Mouse (Mus musculus): ENCODE measurements around the gene Fam71a.
"Not testable (repeated sequence)": the region's sequence is repeated elsewhere in the genome, so short reads cannot be mapped to it uniquely, and the experiment has no call there.

Fam71a gene

DNA sequence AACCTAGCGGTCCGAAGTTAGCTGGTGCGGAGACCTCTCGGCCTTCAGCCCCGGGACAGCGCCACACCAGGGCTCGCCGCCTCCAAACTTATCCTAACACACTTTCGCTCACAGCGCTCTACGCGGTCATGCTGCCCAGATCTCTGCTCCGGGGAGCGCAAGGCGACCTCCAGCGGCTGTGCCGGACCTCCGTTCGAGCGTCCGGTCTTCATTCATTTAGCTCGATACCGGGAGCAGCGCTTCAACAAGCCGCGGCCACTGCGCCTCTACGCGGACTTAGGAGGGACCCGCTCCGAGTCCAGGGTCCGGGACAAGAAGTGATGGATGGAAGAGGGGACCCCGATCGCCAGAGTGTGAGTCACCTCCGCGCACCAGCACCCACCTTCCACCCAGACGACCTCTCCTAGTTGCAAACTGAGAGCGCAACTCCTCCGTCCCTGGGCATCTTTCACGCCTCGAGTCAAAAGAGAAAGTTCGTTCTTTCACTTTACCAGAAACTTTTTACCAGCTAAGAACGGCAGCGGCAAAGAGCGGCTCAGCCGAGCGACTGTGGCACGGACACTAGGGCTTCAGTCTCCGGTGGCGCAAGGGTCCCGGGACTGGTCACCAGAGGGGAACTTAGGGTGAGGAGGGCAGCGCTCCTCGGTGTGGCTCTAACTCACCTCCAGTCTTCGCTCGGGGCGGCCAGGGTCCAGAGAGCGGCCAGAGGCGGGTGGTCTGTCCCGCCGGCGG, 18.0 kb upstream of the Fam71a start:
- in situ Hi-C loops (cut with MboI, MseI): loop anchor here in 1 of 2 experiments (5.0 kb wide), 1 partner anchor 100 kb away; no protein-coding TSS in a partner anchor

DNA sequence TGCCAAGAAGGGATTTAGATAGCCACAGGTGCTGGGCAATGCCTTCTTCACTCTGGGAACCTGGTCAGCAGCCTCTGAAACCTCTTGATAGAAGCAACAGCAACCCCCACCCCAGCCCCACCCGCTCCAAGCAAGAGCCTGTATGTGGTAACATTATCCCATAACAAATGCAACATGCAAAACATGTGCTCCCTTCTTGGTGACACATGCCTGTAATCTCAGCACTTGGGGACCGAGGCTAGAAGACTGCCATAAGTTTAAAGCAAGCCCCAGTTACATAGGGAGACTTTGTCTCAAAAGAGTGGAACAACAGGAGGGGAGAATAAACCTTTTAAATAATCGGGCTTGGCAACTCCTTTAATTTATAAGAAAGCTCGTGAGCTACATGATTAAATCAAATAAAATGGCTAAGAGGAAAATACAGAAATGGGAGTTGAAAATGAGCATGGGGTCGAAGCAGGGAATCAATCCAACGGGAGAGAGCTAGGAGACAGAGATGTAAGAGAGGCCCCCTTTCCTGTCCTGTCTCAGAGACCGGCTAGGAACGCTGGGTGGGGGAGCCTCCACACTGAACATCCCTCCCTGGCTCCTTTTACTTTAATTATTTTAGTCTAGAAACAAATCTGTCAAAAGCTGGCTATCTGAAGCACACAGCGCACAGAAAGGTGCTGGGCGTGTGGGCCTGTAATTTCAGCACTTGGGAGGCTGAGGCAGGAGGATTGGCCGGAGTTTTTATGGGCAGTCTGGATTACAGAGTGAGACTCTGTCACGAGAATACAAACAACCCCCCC, 17.0 kb upstream of the Fam71a start:
- in situ Hi-C loops (cut with MboI, MseI): loop anchor here in 1 of 2 experiments (5.0 kb wide), 1 partner anchor 101 kb away; no protein-coding TSS in a partner anchor

DNA sequence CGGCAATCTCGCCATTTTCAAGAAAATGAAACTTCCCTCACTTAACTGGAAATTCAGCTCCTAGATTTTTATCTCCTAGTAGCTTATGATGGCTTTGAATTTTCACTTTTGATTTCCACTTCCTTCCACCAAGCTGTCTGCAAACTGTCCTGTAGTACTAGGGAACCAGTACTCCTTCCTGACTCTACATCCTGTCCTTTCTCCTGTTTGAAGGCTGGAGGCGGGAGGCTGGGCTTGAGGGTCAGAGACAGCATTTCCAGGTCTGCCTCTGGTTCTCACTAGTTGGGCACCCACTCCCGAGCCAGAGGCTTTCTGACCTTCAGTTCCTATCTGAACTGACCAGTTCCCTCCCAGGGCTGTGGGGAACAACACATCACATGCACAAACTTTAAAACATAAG, 15.8 kb upstream of the Fam71a start:
- in situ Hi-C loops (cut with MboI, MseI): loop anchor here in 1 of 2 experiments (5.0 kb wide), 1 partner anchor 102 kb away; no protein-coding TSS in a partner anchor

DNA sequence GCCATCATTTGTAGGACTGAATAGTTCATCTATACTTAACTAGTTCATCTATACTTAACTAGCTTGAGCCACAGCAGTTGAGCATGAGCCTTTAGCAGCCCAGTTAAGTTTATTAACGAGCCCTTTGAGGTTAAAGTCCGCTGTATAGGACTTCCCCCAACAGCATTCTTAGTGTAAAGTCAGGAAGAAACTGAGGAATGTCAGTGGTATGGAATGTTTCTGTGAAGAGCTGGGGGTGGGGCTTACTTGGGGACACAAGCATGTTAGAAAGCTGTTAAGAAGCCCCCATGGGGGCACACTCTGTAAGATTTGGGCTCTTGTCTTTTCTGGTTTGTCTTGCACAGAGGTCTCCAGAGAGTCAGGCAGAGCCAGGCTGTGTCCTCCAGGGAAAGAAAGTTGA, 15.2 kb upstream of the Fam71a start:
- in situ Hi-C loops (cut with MboI, MseI): loop anchor here in 1 of 2 experiments (5.0 kb wide), 1 partner anchor 102 kb away; no protein-coding TSS in a partner anchor

DNA sequence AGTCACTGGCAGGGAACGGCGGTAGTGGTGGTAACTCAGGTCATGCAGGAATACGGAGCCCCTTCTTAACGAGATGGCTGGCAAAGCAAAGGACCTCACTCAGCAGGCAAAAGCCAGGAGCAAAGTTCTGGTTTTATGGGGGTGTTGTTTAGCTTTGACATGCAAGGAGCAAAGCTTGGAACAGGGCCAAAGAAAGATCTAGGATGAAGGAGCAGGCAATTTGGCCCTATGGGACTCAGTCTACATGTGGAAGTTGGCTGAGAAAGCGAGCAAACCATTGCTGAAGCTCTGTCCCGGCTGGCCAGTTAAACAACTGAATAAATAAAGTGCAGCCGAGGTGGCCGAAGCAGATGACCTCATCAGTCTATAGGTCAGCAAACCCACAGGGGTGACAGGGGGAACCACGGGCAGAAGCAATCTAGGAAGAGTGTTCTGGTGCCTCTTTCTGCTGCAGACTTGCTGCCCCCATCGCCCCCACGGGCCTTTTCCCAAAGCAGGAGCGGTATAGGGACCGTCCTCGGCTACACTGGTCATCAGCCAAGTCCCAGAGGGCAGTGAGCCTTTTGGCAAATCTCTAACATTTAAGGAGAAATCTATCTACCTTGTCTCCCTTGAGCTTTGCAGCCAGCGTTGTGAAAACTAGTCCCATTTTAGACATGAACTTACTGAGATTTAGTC, 14.0 kb upstream of the Fam71a start:
- in situ Hi-C loops (cut with MboI, MseI): no loop called here

DNA sequence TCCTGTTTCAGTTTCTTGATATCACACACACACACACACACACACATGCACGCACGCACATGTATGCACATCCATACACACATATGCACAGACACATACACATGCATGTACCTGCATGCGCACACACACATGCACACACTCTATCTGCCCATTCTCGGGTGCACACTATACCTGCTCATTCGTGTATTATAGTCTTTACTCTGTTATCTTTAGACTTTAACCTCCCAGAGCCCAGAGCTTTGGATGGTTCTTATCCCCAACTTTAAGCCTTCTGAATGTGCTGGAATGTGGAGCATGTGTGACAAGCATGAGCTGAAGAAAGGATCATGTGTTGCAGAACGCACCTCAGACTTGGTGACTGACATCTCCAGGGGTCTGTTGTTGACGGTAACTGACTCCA, 12.3 kb upstream of the Fam71a start:
- in situ Hi-C loops (cut with MboI, MseI): no loop called here

DNA sequence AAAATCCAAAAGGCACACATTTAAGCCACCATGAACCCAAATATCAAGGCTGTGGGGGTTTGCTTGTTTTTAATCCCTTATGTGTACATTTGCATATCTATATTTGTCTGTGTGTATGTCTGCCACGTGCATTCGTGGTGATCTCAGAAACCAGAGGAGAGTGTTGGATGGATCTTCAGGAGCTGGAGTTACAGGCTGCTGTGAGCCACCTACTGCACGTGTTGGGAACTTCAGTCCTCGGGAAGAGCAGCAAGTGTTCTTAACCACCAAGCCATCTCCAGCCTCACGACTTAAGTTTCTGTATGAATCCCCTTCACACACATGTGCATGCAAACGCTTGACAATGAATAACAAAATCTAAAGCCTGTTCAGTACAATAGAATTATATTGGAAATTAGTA, 7.9 kb upstream of the Fam71a start:
- in situ Hi-C loops (cut with MboI, MseI): no loop called here

DNA sequence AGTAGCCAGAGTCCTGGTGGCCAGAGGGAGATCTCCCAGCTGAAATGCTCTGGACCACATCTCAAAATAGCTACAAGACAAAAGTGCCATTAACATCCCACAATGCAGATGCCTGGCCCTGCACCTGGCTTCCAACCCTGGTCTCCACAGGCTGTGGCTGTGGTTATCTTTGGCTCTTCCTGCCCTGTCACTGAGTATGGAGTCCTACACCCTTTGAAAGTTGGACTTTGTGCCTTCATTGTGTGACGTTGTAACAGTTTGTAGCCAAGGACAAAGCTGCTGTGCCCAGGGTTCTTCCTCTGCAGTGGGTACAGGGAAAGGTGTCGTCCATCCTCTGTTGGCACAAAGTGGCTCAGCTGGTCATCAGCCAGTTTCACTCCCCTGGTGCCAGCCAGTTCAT, 5.8 kb upstream of the Fam71a start:
- in situ Hi-C loops (cut with MboI, MseI): no loop called here

DNA sequence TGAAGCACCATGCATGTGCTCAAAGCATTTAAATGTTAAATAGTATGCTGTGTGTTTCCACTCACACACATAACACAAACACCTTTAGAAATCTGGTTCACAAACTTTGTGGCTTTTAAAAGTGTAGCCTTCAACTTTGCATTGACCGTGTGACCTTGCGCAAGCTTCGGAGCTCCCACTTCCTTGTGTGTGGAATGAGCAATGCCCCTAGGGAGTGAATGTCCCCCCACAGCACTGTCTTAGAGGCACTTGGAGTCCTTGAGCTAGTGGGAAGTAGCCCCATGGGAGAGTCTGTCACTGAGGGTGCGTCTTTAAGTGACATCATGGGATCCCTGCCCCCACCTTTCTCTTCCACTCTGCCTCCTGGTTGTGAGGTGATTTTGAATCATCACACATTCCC, 1.6 kb upstream of the Fam71a start:
- in situ Hi-C loops (cut with MboI, MseI): no loop called here

DNA sequence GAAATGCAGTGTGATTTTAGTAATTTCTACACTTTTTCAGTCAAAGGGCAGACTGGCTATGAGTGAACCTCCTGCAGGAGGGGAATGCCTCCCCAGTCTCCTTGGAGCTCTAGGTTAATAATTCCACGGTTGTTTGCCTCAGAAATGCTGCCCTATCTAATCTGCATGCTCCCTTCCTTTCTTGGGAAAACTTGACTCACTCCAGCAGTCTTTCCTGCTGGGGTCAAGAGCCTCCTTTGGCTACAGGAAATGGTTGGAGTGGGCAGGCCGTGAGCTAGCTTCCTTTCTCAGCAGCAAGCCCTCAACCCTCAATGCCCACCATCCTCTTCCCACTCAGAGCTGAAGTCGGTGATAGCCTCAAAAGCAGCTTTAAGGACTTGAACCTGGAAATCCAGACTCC, 10.3 kb downstream of the Fam71a start:
- in situ Hi-C loops (cut with MboI, MseI): no loop called here

DNA sequence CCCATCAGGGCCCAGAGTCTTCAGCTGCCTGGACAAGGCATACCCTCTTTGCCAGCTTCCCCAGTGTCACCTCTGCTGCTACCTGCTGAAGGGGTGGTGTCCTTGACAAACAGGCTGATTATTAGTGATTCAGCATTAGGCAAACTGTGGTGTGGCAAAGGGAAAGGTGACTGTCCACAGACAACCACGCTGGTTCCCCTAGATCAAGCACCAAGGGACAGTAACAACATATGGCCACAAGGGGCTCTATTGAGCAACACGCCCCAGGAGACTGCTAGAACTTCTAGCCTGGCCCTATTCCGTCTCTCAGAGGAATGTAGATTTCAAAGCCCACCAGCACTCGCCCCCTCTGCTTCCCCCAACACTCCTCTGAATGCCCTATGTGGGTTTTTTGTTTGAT, 11.6 kb downstream of the Fam71a start:
- in situ Hi-C loops (cut with MboI, MseI): no loop called here

DNA sequence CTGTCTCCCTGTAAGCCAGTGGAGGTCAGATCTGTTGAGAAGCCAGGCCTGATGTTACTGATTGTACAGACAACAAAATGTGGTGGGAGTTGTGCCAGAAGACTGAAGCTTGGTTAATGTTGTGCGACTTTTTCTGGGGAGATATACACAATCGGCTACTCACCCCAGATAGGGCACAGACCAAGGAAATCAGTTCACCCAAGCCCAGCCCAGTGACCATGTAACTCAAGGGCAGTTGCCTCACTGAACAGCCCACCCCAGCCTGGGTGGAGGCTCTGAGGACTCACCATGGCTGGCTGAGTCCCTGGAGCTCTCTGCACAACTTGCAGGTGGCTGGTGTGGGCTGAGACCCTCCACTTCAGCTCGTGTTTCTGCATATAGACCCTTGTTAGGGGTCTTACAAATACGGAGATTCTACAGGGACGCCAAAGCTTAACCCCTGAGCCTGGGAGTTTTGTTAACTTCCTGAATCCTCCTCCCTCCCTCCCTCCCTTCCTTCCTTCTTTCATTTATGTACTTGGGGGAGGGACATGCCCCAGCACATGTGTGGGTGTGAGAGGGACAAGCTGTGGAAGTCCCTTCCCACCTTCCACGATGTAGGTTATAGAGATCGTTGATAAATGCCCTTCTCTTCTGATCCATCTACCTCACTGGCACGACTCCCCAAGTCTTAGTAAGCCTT, 13.6 kb downstream of the Fam71a start:
- in situ Hi-C loops (cut with MboI, MseI): no loop called here

DNA sequence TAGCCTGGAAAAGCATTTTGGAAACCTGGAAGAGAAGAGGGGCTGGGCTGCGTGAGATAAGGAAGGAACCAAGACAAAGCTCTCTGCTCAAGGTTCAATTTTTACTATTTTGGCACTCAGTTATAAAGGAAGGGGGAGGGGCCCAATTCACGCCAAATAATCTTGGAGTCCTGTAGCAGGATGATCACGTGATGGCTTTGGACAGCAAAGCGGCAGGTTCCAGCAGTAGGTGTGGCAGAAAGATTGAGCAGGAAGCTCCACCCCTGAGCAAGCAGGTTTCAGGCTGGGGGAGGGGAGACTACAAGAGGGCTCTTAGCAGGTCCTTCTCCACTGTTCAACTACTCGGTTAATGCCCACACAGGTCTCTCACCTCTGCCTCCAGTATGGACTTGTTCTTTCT, 15.1 kb downstream of the Fam71a start:
- in situ Hi-C loops (cut with MboI, MseI): not testable (repeated sequence)

DNA sequence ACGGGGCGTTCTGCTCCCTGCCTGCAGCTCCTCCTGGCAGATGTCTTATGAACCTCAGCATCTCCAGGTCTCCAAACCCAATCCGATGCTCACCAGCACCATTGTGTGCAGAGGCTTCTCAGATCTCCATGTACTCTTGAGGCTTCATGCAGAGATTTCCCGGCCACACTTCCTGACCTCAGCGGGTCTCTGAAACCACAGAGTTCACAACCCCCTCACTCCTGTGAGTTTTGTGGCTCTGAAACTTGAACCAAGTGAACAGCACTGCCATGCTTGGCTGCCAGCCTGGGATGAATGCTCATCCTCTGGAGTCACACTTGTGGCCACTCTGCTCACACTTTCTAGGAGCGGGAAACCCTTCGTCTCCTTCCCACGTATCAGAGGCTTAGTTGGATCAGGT, 23.6 kb downstream of the Fam71a start:
- in situ Hi-C loops (cut with MboI, MseI): no loop called here

DNA sequence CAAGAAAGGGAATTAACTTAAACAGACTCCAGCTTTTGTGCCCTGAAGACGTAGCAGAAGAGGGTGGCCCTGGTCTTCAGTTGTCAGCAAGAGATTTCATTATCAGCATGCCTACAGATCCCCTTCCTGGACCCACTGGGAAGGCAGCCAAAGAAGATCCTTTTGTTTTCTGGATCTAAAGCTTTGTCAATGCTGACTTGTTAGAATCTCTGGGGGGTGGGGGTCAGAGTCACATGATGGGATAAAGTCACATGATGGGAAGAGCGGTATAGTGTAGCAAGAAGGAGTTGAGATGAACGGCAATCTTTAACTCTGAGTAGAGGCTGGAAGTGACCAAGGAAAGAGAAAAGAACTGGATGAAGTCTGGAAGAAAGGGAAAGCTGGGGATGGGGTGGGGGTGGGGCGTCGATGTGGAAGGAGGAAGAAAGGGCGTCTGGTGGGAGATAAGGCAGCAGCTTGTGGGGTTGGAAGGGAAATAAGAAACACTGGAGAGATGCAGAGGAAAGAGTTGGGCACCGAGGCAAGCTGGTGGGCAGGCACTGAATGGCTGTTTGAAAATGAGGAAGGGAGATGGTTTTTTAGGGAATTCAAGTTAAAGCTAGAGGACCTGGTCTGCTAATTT, 25.6 kb downstream of the Fam71a start:
- in situ Hi-C loops (cut with MboI, MseI): no loop called here

DNA sequence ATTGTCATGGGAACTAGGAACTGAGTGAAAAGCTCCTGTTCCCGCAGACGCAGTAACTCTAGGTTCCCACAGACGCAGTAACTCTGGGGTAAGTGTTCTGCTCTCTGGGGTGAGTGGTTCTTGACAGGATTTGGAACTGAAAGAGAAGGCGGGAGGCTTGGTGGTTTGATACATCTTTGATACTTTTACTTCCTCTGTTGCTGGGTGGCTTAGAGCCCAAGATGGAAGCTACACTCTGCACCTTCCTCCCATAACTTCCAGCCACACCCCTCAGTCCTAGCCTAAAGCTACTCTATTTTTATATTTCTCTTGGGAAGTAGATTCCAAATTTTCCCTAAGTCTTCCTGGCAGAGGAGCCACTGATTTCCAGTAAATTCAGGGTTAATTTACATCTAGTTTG, 26.2 kb downstream of the Fam71a start:
- in situ Hi-C loops (cut with MboI, MseI): no loop called here

DNA sequence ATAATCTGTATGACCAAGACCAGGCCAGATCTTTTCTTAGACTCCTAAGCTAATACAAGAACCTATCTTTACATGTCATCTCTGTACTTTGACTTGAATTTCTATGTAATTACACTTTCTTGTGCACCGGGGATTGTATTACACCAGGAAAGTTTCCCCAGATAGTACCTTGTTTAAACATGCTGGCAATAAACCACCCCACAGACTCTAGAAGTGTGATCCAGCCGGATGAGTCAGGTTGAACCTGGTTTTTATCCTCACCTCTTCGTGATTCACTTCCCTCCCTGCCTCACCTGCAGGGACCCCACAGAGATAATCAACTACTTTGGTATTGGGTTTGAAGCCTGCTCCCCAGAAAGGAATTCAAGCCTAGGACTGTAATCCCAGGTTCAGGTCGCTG, 29.2 kb downstream of the Fam71a start:
- in situ Hi-C loops (cut with MboI, MseI): no loop called here

DNA sequence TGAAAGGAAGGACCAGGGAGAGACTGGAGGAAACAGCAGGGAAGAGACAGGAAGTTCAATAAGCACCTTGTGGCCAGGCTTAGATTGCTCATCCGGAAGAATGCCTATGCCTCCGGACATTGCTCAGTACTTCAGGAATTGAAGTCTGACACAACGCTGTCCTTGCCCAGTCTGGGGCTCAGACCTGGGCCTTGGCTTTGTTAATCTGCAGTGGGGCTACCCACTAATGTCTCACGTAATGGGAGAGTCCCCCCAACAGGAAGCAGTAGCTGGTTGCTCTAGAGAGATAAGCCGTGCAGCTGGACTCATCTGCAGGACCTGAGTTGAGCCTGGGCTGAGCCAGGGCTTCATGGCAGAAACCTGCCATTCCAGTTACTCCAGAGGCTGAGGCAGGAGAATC, 31.7 kb downstream of the Fam71a start:
- in situ Hi-C loops (cut with MboI, MseI): no loop called here

DNA sequence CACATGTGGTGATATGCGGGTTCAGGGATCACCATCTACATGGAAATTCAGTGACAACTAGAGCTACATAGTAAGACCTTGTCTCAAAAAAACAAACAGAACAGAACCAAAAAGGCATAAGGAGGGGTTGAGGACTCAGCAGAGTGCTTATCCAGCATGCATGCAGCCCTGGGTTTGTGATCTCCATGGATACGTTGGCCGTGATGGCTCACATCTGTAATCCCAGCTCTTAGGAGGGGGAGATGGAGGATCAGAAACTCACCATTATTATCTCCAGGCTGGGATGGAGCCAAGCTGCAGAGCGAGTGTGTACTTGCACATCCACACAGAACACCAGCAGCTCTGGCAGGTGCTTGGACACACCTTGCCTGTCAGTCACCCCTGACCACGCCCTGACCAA, 32.4 kb downstream of the Fam71a start:
- in situ Hi-C loops (cut with MboI, MseI): no loop called here

DNA sequence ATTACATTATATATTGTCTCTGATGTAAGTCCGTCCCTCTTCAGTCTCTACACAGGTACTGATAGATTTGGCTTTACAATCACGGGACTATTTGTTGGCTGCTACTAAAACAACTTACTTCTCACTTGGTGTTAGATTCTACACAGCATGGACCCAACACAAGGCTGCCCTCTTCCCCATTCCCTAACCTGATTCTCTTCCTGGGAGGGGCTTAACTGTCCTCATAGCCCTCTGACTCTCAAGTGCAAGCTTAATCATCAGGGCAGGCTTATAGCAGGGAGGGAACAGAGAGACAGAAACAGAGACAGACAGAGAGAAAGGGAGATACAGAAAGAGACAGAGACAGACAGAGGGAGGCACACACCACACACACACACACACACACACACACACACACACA, 32.9 kb downstream of the Fam71a start:
- in situ Hi-C loops (cut with MboI, MseI): no loop called here

Data from T-helper 17 cell (primary cell).